Mouse (Mus musculus) inflammation-experienced regulatory T-cells, adult 6 months (primary cell): Measurements from ENCODE around the gene Mgarp. TPM values are rescaled to one million over a fixed set of nuclear protein-coding genes. Genes with fewer than 3 reads are reported as not detected.
"Not testable (repeated sequence)": the region's sequence is repeated elsewhere in the genome, so short reads cannot be mapped to it uniquely, and the experiment has no call there.

Experiments used
- ATAC-seq: one replicate; pipeline ENCODE4 v1.8.0; 2017
- polyA plus RNA-seq, 3 experiments: library from polyadenylated mRNA; unstranded; fragments of 100-300 nt; shearing (Covaris generic); gene quantifications; one replicate each; pipeline ENCODE4 v1.2.1; 2017

Gene Mgarp
- polyA plus RNA-seq, 3 experiments from 2014 or later, result 0.78 to 1.2 TPM; not detected in 1

DNA sequence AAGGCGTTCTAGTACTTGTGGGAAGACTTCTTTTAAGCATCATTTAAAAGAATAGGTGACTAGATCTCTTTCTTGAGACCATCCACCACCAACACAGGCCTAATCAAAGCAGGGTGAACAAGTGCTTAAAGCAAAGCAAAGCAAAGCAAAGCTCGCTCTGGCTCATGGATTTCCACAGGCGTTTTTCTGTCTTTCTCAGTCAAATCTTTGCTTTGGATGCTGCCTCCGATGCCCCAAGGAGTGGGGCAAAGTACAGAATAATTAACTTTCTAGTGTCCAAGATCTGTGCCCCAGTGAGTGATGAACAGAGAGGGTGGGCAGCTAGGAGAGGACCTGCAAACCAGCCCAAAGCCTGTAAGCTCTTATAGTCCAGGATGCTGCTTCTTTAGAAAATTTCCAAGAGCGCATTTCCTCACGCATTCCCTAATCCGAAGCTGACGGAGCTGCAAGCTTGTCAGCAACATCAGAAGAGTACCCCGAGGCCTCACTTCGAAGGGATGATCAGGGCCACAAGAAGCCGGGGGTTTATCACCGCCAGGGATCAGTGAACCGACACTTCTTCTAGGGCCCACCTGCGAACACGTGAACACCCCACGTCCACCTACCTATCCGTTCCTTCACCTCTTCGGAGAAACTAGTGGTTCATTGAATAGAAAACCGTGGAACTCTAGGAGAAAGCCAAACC lies 935 bp downstream of the Mgarp start:
- ATAC-seq, result no peak

DNA sequence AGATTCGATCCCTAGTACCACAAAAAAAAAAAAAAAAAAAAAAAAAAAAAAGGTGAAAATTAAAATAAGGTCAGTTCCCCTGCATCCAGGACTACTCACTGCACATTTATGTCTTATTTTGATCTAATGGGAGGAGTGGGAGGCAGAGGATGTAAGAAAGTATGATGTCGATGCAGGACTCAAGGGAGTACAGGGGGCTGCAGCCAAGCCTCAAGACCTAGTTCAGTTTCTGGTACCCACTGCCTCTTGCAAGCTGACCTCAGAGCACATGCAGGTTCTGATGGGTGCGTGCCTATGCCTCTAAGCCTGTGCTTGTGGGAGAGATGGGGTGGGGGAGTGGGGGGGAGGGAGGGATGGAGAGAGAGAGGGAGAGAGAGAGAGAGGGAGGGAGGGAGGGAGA lies 1.7 kb downstream of the Mgarp start:
- no peak for ATAC-seq

DNA sequence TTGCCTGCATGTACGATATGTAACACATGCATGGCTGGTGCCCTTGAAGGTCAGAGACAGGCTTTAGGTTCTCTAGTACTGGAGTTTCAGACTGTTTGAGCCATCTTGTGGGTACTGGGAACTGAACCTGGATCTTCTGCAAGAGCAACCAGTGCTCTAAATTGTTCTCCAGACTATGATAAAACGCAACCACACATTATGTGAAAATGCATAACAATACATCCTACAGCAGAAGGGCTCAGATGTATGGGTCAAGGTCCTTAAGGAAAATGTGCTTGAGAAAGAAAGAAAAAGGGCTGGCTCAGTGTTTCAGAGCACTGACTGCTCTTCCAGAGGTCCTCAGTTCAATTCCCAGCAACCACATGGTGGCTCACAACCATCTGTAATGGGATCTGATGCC lies 2.9 kb downstream of the Mgarp start:
- ATAC-seq, result no peak

- ATAC-seq, result not testable (repeated sequence)
Measured at GRCm38 (mm10) chr3:51393018-51393417, 3.5 kb downstream of the Mgarp start.

DNA sequence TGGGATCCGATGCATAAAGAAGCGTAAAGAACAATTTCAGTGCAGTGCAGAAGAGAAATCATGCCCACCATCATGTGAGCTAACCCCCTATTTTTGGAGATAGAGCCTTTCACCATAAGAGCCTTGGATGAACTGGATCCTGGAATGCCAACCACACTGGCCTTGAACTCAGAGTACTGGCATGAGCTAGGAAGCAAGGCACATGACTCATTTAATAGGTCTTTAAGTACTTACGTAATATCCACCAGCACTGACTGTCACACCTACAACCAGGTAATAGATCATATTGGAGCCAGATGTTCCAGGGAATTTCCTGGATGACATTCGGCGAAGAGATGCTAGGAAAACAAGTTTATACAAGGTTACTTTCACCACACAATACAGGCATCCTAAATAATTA lies 4.9 kb downstream of the Mgarp start:
- no peak for ATAC-seq

GRCm38 (mm10) chr3:51391095-51391494 lies 5.4 kb downstream of the Mgarp start:
- ATAC-seq, result peak; percentile 56

DNA sequence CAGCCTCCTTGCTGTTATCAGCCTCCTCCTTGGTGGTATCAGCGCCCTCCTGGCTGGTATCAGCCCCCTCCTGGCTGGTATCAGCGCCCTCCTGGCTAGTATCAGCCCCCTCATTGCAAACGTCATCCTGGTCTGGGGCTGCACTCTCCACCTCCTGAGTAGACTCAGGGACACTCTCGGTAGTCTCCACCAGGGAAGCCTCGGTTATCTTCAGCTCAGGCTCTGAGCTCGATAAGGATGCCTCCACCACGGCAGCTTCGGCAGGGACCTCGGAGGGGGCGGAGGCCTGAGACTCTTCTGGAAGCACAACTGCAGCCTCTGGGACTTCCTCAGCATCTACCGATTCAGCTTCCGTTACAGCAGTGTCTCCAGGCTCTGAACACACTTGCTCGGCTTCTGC lies 7.6 kb downstream of the Mgarp start:
- ATAC-seq, result no peak

GRCm38 (mm10) chr3:51387868-51388381 lies 8.6 kb downstream of the Mgarp start:
- no peak for ATAC-seq

GRCm38 (mm10) chr3:51387134-51387451 lies 9.4 kb downstream of the Mgarp start:
- ATAC-seq, result no peak

- no peak for ATAC-seq
Measured at GRCm38 (mm10) chr3:51386441-51387133, 10.0 kb downstream of the Mgarp start.

- ATAC-seq, result no peak
Measured at GRCm38 (mm10) chr3:51383409-51383808, 13.1 kb downstream of the Mgarp start.

GRCm38 (mm10) chr3:51380660-51381014 lies 15.9 kb downstream of the Mgarp start:
- no peak for ATAC-seq

DNA sequence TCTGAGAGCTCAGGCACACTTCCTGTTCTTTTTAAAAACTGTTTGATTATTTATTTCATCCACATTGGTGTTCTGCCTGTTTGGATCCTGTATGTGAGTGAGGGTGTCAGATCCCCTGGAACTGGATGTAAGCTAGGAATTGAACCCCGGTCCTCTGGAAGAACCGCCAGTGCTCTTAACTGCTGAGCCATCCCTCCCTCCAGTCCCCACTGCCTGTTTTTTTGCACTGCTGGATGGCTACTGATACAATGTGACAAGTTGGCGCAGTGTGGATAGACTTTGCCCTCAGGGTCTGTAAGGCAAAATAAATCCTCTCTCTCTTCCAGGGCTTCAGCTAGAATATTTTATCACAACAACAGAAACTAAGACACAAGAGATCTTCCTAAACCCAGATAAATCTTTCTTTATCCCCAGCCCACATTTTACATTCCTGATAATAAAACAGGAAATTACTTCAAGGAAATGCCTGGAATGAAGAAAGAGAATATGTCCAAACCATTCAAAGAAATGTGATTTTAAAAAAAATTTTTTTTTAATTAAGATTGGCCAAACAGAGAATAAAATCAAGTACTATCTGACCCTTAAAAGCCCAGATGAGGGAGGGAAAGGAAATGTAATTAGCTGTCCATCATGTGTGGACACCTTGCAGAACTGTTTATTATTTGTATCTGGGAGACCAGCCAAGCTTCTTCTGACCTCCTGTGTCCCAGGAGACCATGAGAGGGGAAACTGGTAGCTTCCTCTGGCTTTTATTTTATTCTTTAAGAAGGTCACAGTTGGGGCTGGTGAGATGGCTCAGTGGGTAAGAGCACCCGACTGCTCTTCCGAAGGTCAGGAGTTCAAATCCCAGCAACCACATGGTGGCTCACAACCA lies 16.5 kb downstream of the Mgarp start:
- ATAC-seq, result no peak

DNA sequence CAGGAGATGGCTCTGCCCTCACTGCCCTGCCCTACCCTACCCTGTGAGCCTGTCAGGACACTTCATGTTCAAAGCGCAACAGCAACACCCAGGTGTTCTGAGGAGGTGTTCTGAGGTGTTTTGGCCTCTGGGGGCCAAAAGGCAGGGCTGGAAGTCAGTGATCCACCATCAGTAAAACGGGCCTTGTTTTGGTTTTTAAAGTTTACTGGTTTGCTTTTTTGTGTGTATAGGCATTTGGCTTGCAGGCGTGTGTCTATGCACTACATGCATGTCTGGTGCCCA lies 17.9 kb downstream of the Mgarp start:
- ATAC-seq, result no peak

DNA sequence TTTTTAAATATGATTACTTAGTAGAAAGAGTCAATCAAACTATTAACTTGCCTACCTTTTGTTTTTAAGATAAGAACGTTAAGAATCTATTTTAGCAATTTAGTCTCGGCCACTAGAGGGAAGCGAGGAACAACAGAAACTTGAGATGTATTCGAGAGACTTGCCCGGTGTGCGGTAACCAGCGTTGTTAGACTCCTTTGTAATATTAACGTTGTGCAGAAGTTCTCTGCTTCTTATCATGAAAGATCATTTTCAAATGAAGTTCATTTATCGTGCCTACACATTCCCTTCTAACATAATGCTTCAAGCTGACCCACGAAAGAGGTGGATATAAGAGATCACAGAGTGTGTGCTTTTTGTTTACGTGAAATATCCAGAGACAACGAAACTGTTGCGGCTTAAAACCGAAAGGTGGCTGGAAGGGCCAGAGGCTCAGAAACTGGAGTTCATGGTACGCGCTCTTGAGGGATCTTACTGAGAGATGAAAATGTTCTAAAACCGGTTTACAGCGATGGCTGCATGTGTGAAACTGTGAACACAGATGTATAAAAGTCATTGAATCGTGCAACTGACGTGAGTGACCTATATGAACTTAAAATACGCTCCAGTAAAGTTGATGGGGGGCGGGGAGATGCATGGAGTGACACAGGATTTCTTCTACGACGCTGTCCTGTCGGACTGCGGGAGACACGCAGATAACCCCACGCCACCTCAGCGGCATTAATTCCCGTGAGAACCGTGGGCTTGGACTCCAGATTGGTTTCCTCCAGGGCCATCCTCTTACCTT lies 18.5 kb downstream of the Mgarp start:
- peak; percentile 84 for ATAC-seq

GRCm38 (mm10) chr3:51375307-51376265 lies 21.0 kb downstream of the Mgarp start:
- ATAC-seq, result peak; percentile 47

GRCm38 (mm10) chr3:51373544-51373943 lies 23.0 kb downstream of the Mgarp start:
- ATAC-seq, result no peak

GRCm38 (mm10) chr3:51372883-51373282 lies 23.7 kb downstream of the Mgarp start:
- peak; percentile 57 for ATAC-seq

GRCm38 (mm10) chr3:51371826-51372225 lies 24.7 kb downstream of the Mgarp start:
- ATAC-seq, result no peak

DNA sequence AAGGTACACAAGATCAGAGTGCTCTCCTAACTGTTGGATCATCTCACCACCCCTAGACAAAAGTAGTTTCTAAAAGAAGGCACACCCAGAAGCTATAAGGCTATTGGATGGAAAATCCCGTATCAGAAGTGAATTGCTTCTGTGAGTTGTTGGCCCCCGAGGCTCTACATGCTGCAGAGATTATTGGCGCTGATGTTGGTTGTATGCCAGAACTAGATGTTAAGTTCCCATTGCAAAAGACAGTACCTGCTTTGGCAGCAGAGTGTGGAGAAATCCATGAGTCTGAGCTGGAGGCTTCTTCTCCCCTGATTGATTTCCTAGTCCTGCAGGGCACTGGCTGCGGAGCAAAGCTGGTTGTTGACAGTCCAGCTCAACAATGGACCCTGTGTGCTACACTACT lies 28.5 kb downstream of the Mgarp start:
- no peak for ATAC-seq

DNA sequence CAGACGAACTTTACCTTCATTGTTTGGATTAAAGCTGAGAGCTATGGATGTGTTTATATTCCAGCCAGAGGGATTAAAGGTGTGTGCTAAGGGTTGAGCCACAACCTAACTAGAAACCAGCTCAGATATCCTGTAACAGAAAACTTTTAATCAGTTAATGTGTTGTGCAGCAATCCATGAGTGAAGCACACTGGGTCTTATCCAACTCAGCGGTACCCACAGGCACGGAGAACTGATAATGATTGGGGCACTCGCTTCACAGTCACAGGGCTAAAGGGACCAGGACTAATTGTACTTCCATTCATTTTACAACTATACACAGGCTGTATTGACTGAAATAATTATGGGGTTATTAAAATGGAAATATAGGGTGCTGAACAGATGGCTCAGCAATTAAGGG lies 29.6 kb downstream of the Mgarp start:
- ATAC-seq, result no peak

DNA sequence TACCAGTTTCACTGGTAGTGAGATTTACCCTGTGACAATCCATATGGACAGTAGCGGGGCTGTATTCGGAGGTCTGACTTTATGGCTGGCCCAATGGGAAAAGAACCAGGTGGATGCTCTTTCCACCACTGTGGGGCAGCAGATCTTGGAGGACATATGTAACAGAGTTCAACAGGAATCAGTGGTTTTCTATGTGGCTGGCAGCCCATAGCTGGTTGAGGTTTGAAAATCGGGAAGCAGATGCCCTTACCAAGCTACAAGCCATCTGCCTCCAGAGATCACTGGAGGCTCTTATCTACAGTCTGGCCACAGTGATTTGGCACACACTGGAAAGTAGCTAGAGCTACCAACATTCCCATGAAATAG lies 31.0 kb downstream of the Mgarp start:
- no peak for ATAC-seq
